Mouse (Mus musculus): ENCODE results near the gene Mdh2. TPM values are rescaled to one million over a fixed set of nuclear protein-coding genes. Genes with fewer than 3 reads are reported as not detected.

Gene Mdh2
- total and polyA plus RNA-seq, 3 experiments: 1,645 to 2,909 (median 1,928) TPM

DNA sequence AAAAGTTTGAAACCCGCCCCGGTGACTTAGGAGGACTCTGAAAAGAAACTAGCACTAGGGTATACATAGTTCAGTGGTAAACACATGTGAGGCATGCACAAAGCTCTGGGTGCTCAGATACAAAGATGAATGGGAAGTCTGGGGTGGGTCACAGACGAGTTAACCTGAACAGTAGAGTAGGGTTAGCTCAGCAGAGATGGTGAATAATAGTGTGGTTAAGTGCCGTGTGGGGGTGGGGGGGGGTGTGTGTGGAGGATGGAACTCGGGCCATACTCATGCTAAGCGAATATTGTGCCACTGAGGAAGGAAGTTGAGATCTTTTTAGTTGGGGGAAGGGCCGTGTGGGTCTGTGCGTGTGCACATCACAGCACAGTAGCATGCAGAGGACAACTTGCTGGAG, 2.1 kb downstream of the Mdh2 start:
- peaks cover 6% of the 10 kb centered on the region for H3K4me1 ChIP-seq (ENCODE audit: control insufficient read depth, insufficient read depth, low read length)
- H3K27ac ChIP-seq: no peak overlapping the region; the same call in 1 of the 2 replicates
- intact Hi-C loops (cut with DNase I): no loop called here
- TF ChIP-seq CTCF (IDR thresholded peaks at IDR 0.05): no peak
- TF ChIP-seq EP300 (IDR thresholded peaks at IDR 0.05; ENCODE audit: insufficient read depth, low read depth, low read length): no peak
- TF ChIP-seq POLR2A (IDR thresholded peaks at IDR 0.05; ENCODE audit: insufficient read depth, low read depth, low read length): no peak
- peak overlapping the region; percentile 100 for H3K4me3 ChIP-seq
- no peak overlapping the region for H3K9ac ChIP-seq (ENCODE audit: low read depth, low read length)
- H3K79me2 ChIP-seq (replicated peaks; ENCODE audit: control insufficient read depth, insufficient read depth, low read length): peaks cover 2% of the 10 kb centered on the region; the same call in 1 of the 2 replicates
- DNase-seq: no peak
- peaks cover 8% of the 10 kb centered on the region; the same call in 1 of the 2 replicates for H3K36me3 ChIP-seq (ENCODE audit: control insufficient read depth, insufficient read depth, low read length)
- 32% methylated on average over 8 of the region's 8 CpGs for WGBS
- no peaks in the 10 kb centered on the region for H3K27me3 ChIP-seq (ENCODE audit: control insufficient read depth, insufficient read depth, low read length)

DNA sequence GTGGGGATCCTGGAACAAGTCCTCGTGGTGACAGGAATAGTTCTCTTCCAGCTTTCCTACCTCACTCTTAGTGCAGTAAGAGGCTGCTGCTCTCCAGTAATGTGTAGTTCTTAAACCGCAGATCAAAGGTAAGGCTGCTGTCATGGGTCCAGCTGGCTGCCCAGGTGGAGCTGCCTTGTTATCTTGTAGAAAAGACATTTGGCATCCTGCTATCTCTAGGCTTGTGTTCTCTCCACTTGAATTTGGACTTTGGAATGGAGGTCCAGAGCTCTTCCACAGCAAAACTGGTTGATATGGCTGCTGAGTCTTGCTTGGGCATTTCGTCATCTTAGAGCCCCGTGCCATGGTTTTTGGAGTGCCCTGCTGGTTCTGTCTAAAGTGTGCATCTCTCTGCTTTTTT, 4.6 kb downstream of the Mdh2 start:
- H3K9ac ChIP-seq (ENCODE audit: low read depth, low read length): no peak overlapping the region
- TF ChIP-seq POLR2A (IDR thresholded peaks at IDR 0.05; ENCODE audit: insufficient read depth, low read depth, low read length) (no peak), EP300 (IDR thresholded peaks at IDR 0.05; ENCODE audit: insufficient read depth, low read depth, low read length) (0 out of 2 replicates have a peak, but pooled peaks have one; percentile 3), CTCF (IDR thresholded peaks at IDR 0.05) (no peak)
- WGBS: 55% methylated on average over 4 of the region's 4 CpGs
- H3K4me1 ChIP-seq (ENCODE audit: control insufficient read depth, insufficient read depth, low read length): peaks cover 5% of the 10 kb centered on the region
- no peaks in the 10 kb centered on the region for H3K27me3 ChIP-seq (ENCODE audit: control insufficient read depth, insufficient read depth, low read length)
- intact Hi-C loops (cut with DNase I): no loop called here
- no peak for DNase-seq
- H3K4me3 ChIP-seq: no peak overlapping the region
- H3K79me2 ChIP-seq (replicated peaks; ENCODE audit: control insufficient read depth, insufficient read depth, low read length): peaks cover 2% of the 10 kb centered on the region; the same call in 1 of the 2 replicates
- no peak overlapping the region for H3K27ac ChIP-seq
- peaks cover 8% of the 10 kb centered on the region; the same call in 1 of the 2 replicates for H3K36me3 ChIP-seq (ENCODE audit: control insufficient read depth, insufficient read depth, low read length)

DNA sequence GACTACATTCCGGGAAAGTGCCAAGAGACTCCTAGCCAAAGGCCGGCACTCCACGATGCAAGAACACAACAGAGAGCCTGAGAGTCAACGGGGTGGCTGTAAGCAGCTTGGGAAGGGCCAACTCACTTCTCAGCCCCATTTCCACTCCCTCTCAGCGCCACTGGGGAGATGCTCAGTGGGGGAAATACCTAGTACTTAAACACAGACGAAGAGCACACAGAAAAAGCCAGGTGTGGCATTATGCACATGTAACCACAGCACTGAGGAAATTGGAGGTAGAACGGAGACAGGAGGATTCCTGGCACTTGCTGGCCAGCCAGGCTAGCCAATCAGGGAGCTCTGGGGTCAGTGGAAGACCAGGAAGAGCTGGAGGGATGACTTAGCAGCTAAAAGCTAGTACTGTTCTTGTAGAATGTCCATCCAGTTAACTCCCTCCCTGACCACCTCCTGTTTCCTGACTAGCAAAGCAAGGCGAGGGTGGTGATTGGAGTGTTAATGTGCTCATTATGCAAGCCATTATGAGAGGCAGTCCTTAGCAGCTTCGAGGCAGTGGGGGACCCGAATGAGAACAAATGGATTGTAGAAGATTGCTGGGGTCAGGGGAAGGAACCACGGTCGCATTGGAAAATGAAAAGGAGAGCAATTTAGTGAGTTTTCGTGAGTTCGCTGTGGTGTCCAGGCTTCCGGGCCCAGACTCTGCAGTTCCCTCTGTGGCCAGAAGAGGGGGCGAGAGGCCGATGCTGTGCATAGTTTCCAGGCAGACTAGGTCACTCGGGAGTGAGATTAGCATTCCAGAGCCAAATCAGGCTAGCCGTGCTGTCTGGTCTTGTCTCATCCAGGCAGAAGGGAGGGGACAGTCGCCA, 15.9 kb downstream of the Mdh2 start:
- Histone ChIP-seq H3K9ac (ENCODE audit: low read depth, low read length) (peak overlapping the region; percentile 31; the same call in 1 of the 2 replicates), H3K4me3 (peak overlapping the region; percentile 51), H3K27me3 (ENCODE audit: control insufficient read depth, insufficient read depth, low read length) (no peaks in the 10 kb centered on the region), H3K4me1 (ENCODE audit: control insufficient read depth, insufficient read depth, low read length) (peaks cover 6% of the 10 kb centered on the region), H3K36me3 (ENCODE audit: control insufficient read depth, insufficient read depth, low read length) (no peaks in the 10 kb centered on the region), H3K27ac (peak overlapping the region; percentile 61), H3K79me2 (replicated peaks; ENCODE audit: control insufficient read depth, insufficient read depth, low read length) (no peaks in the 10 kb centered on the region)
- DNase-seq: peak; percentile 85 to 93
- intact Hi-C loops (cut with DNase I): loop anchor here (1.0 kb wide), 1 partner anchor 61 kb away; no protein-coding TSS in a partner anchor
- WGBS: 11% methylated on average over 20 of the region's 20 CpGs
- TF ChIP-seq CTCF (IDR thresholded peaks at IDR 0.05): no peak; the same call in 1 of the 2 replicates
- 0 out of 2 replicates have a peak, but pooled peaks have one; percentile 34 for TF ChIP-seq POLR2A (IDR thresholded peaks at IDR 0.05; ENCODE audit: insufficient read depth, low read depth, low read length)
- no peak for TF ChIP-seq EP300 (IDR thresholded peaks at IDR 0.05; ENCODE audit: insufficient read depth, low read depth, low read length)

DNA sequence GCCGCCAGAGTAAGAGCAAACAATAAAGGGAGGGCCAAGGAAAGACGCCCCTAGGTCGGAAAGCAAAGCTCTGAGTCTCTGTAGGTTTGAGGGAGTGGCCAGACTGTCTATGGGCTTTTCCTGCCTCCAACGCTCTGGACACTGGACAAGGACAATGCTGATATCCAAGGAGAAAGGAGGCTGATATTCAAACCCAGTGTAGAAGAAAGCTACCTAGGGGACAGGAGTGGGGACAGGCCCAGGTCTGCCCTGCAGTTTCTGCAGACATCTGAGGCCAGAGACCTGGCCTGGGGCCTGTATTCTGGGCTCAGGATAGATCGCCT, 16.5 kb downstream of the Mdh2 start:
- Histone ChIP-seq H3K27ac (peak overlapping the region; percentile 3; the same call in 1 of the 2 replicates), H3K9ac (ENCODE audit: low read depth, low read length) (no peak overlapping the region), H3K27me3 (ENCODE audit: control insufficient read depth, insufficient read depth, low read length) (no peaks in the 10 kb centered on the region), H3K36me3 (ENCODE audit: control insufficient read depth, insufficient read depth, low read length) (no peaks in the 10 kb centered on the region), H3K79me2 (replicated peaks; ENCODE audit: control insufficient read depth, insufficient read depth, low read length) (no peaks in the 10 kb centered on the region), H3K4me1 (ENCODE audit: control insufficient read depth, insufficient read depth, low read length) (peaks cover 6% of the 10 kb centered on the region), H3K4me3 (no peak overlapping the region; the same call in 1 of the 2 replicates)
- no peak for DNase-seq
- intact Hi-C loops (cut with DNase I): loop anchor here (1.0 kb wide), 1 partner anchor 60 kb away; no protein-coding TSS in a partner anchor
- TF ChIP-seq EP300 (IDR thresholded peaks at IDR 0.05; ENCODE audit: insufficient read depth, low read depth, low read length) (no peak), POLR2A (IDR thresholded peaks at IDR 0.05; ENCODE audit: insufficient read depth, low read depth, low read length) (no peak), CTCF (IDR thresholded peaks at IDR 0.05) (no peak)
- 4% methylated on average over 5 of the region's 5 CpGs for WGBS

DNA sequence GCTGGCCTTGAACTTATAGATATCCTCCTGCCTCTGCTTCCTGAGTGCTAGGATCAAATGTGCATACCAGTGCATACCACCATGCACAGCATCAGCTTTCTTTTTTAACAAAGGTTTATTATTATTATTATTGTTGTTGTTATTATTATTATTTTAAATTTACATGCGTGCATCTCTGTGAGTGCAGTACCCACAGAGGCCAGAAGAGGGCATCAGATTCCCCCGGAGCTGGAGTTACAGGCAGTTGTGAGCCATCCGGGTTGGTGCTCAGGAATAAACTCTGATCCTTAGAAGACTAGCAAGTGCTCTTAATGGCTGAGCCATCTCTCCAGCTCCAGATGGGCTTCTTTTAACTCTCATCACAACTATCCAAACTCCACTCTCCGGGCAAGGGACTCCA, 21.5 kb downstream of the Mdh2 start:
- DNase-seq: no peak
- Histone ChIP-seq H3K4me1 (ENCODE audit: control insufficient read depth, insufficient read depth, low read length) (no peaks in the 10 kb centered on the region), H3K27me3 (ENCODE audit: control insufficient read depth, insufficient read depth, low read length) (no peaks in the 10 kb centered on the region; the same call in 1 of the 2 replicates), H3K27ac (no peak overlapping the region), H3K9ac (ENCODE audit: low read depth, low read length) (no peak overlapping the region), H3K4me3 (no peak overlapping the region), H3K79me2 (replicated peaks; ENCODE audit: control insufficient read depth, insufficient read depth, low read length) (no peaks in the 10 kb centered on the region), H3K36me3 (ENCODE audit: control insufficient read depth, insufficient read depth, low read length) (no peaks in the 10 kb centered on the region)
- TF ChIP-seq CTCF (IDR thresholded peaks at IDR 0.05): peak; percentile 62
- TF ChIP-seq EP300 (IDR thresholded peaks at IDR 0.05; ENCODE audit: insufficient read depth, low read depth, low read length): no peak
- TF ChIP-seq POLR2A (IDR thresholded peaks at IDR 0.05; ENCODE audit: insufficient read depth, low read depth, low read length): no peak
- WGBS: 51% methylated on average over 4 of the region's 4 CpGs
- intact Hi-C loops (cut with DNase I): no loop called here

DNA sequence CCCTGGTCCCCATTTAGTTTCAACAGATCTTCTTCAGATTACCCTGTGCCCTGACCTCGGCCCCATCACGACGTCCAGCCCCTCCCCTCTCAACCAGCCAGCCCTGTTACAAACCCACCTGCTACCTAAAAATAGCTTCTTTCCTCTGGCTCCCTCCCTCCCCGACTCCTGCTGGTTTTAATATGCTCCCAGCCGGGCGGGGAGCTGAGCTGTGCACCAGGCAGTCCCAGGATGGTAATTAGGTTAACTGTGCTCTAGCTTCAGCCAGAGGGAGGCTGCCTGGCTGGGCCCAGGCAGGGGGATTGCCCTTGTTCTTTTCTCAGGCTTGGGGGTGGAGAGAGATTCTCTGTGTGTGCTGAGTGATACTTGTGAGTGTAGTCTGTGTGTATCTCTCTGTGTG, 22.6 kb downstream of the Mdh2 start:
- Histone ChIP-seq H3K4me3 (no peak overlapping the region), H3K4me1 (ENCODE audit: control insufficient read depth, insufficient read depth, low read length) (no peaks in the 10 kb centered on the region), H3K36me3 (ENCODE audit: control insufficient read depth, insufficient read depth, low read length) (no peaks in the 10 kb centered on the region), H3K9ac (ENCODE audit: low read depth, low read length) (no peak overlapping the region), H3K79me2 (replicated peaks; ENCODE audit: control insufficient read depth, insufficient read depth, low read length) (no peaks in the 10 kb centered on the region), H3K27me3 (ENCODE audit: control insufficient read depth, insufficient read depth, low read length) (no peaks in the 10 kb centered on the region; the same call in 1 of the 2 replicates), H3K27ac (no peak overlapping the region)
- intact Hi-C loops (cut with DNase I): no loop called here
- TF ChIP-seq POLR2A (IDR thresholded peaks at IDR 0.05; ENCODE audit: insufficient read depth, low read depth, low read length) (no peak), EP300 (IDR thresholded peaks at IDR 0.05; ENCODE audit: insufficient read depth, low read depth, low read length) (no peak), CTCF (IDR thresholded peaks at IDR 0.05) (no peak)
- 2% methylated on average over 6 of the region's 6 CpGs for WGBS
- no peak for DNase-seq

Measured in heart, adult 2 months (tissue).